ENCODE assay signal across 12 mouse cellular contexts in the genomic region with DNA sequence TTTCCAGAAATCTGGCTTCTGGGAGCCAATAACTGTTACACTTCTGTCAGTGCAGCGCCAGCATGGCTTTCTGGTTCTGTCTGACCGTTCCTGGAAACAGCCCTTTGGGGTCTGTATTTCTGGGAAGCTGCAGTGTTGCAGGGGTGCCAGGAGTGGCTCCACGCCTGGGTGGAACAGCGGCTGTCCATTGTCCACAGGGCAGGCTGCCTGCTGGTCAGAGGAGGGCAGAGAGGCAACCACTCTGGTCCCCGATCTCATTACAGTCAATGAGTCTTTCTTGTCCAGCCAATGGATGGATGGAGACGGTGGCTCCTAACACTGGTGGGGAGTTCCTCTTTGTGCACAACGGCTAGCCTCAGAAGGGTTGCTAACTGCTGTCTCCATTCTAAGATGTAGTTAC.
"Had no signal": no experiment of that assay in that cellular context is flagged by ENCODE, and none has a peak within 500 bp of the region (broad histone marks: within the 10 kb centered on the region; RNA-seq: fewer than 3 reads in every experiment).

No protein-coding gene starts in this region.

- H3K9me3 ChIP-seq: liver, embryonic 15.5 days; neural tube, embryonic 13.5 days had no signal

- H3K4me3 ChIP-seq: liver, embryonic 15.5 days; neural tube, embryonic 13.5 days had no signal

- DNase-seq: kidney, adult 8-10 months; lung, adult 2 months; lung, postnatal 36 days; retina, postnatal 1 day; right cerebral cortex, postnatal 25 days; thymus, postnatal 36 days had no signal

- H3K27ac ChIP-seq: liver, embryonic 15.5 days; neural tube, embryonic 13.5 days had no signal

- ATAC-seq: inflammation-experienced regulatory T-cells, adult 6 months; intestine, postnatal 0 days; lung, postnatal 0 days had no signal

- H3K4me2 ChIP-seq: liver, embryonic 11.5 days; liver, embryonic 15.5 days; neural tube, embryonic 13.5 days had no signal

- H3K9ac ChIP-seq: liver, embryonic 15.5 days; neural tube, embryonic 13.5 days had no signal

- H3K27me3 ChIP-seq: liver, embryonic 15.5 days; neural tube, embryonic 13.5 days had no signal

- H3K4me1 ChIP-seq: liver, embryonic 15.5 days; neural tube, embryonic 13.5 days had no signal

- H3K36me3 ChIP-seq: liver, embryonic 15.5 days; neural tube, embryonic 13.5 days had no signal
